Mouse (Mus musculus) embryo, embryonic 10 days (tissue): ENCODE measurements at regions not wholly inside any gene's neighbourhood (a gene's known extent, or its start where the extent isn't known, plus 50 kb on each side); places are given as distances from the start of the nearest gene placed in this dataset.

ENCODE experiments used
- DNase-seq: peaks from one replicate; pipeline ENCODE4 v3.0.0-alpha.2; 2015; ENCODE audit warnings: low spot score

- no peak for DNase-seq
Observed at GRCm38 (mm10) chr12:77976952-77977351, 217.1 kb upstream of the Gm6657 start.

- no peak for DNase-seq
Observed at GRCm38 (mm10) chr12:77986738-77987137, 207.3 kb upstream of the Gm6657 start.

- DNase-seq, result no peak
Observed at GRCm38 (mm10) chr12:77989766-77990165, 204.3 kb upstream of the Gm6657 start.

GRCm38 (mm10) chr12:77991627-77992026, 202.4 kb upstream of the Gm6657 start:
- no peak for DNase-seq

- DNase-seq, result no peak
Observed at GRCm38 (mm10) chr12:77994176-77994575, 199.9 kb upstream of the Gm6657 start.

- no peak for DNase-seq
Observed at GRCm38 (mm10) chr12:77997916-77998315, 196.1 kb upstream of the Gm6657 start.

- DNase-seq, result no peak
Observed at GRCm38 (mm10) chr12:78000401-78000800, 193.6 kb upstream of the Gm6657 start.

GRCm38 (mm10) chr12:78001846-78002245, 192.2 kb upstream of the Gm6657 start:
- no peak for DNase-seq

GRCm38 (mm10) chr12:78033766-78034165, 160.3 kb upstream of the Gm6657 start:
- no peak for DNase-seq

- no peak for DNase-seq
Observed at GRCm38 (mm10) chr12:78046582-78046981, 147.5 kb upstream of the Gm6657 start.

GRCm38 (mm10) chr12:78055956-78056355, 138.1 kb upstream of the Gm6657 start:
- peak; percentile 55 for DNase-seq

GRCm38 (mm10) chr12:78057166-78057565, 136.9 kb upstream of the Gm6657 start:
- peak; percentile 11 for DNase-seq

GRCm38 (mm10) chr12:78059965-78060364, 134.1 kb upstream of the Gm6657 start:
- DNase-seq, result no peak

- no peak for DNase-seq
Observed at GRCm38 (mm10) chr12:78066024-78066423, 128.0 kb upstream of the Gm6657 start.

GRCm38 (mm10) chr12:78072935-78073334, 121.1 kb upstream of the Gm6657 start:
- DNase-seq, result no peak

- DNase-seq, result no peak
Observed at GRCm38 (mm10) chr12:78074290-78074802, 119.7 kb upstream of the Gm6657 start.

GRCm38 (mm10) chr12:78077285-78077684, 116.8 kb upstream of the Gm6657 start:
- DNase-seq, result peak; percentile 53

GRCm38 (mm10) chr12:78082163-78082562, 111.9 kb upstream of the Gm6657 start:
- no peak for DNase-seq

- no peak for DNase-seq
Observed at GRCm38 (mm10) chr12:78086016-78086415, 108.0 kb upstream of the Gm6657 start.

- no peak for DNase-seq
Observed at GRCm38 (mm10) chr12:78087921-78088320, 106.1 kb upstream of the Gm6657 start.

GRCm38 (mm10) chr12:78094471-78094870, 99.6 kb upstream of the Gm6657 start:
- DNase-seq, result no peak

- DNase-seq, result no peak
Observed at GRCm38 (mm10) chr12:78095352-78095751, 98.7 kb upstream of the Gm6657 start.

- no peak for DNase-seq
Observed at GRCm38 (mm10) chr12:78095916-78096315, 98.1 kb upstream of the Gm6657 start.

GRCm38 (mm10) chr12:78097119-78097518, 96.9 kb upstream of the Gm6657 start:
- no peak for DNase-seq

GRCm38 (mm10) chr12:78097692-78098091, 96.3 kb upstream of the Gm6657 start:
- no peak for DNase-seq
